Mouse (Mus musculus) small intestine, adult 2 months (tissue): Measurements from ENCODE around the gene Nck1. TPM values are rescaled to one million over a fixed set of nuclear protein-coding genes. Genes with fewer than 3 reads are reported as not detected.
A peak's percentile ranks its signal among the peaks of the same experiment; 100 is the strongest.

Source experiments
- H3K27ac ChIP-seq: fragments of 200-500 bp; 2 replicates; pipeline ENCODE4 v1.5.1; 2012; ENCODE audit warnings: low read depth, low read length, control low read depth, inconsistent platforms; ENCODE audit not compliant: insufficient read depth
- H3K27me3 ChIP-seq: fragments of 200-500 bp; 2 replicates; pipeline ENCODE4 v1.6.1; 2012; ENCODE audit warnings: mild to moderate bottlenecking, moderate library complexity, low read length, inconsistent platforms; ENCODE audit not compliant: control insufficient read depth, insufficient read depth
- H3K36me3 ChIP-seq: fragments of 200-500 bp; 2 replicates; pipeline ENCODE4 v1.6.1; 2012; ENCODE audit warnings: mild to moderate bottlenecking, low read length, control low read depth, inconsistent platforms; ENCODE audit not compliant: control insufficient read depth, insufficient read depth
- H3K4me1 ChIP-seq: fragments of 200-500 bp; 2 replicates; pipeline ENCODE4 v1.6.1; 2012; ENCODE audit warnings: low read length, inconsistent platforms, mixed read lengths; ENCODE audit not compliant: control insufficient read depth, insufficient read depth, insufficient read length
- H3K4me3 ChIP-seq: fragments of 200-500 bp; 2 replicates; pipeline ENCODE4 v1.5.1; 2012; ENCODE audit warnings: low read depth, mild to moderate bottlenecking, control low read depth, inconsistent platforms, low read length, moderate library complexity
- CTCF ChIP-seq: fragments of 200-500 bp; IDR thresholded peaks from 2 replicates; pipeline ENCODE4 v1.5.1; 2012; ENCODE audit warnings: low read depth, mild to moderate bottlenecking, control low read depth, inconsistent platforms, low read length, moderate library complexity, mixed read lengths; ENCODE audit not compliant: insufficient replicate concordance, insufficient read length; ENCODE audit errors: extremely low read depth
- POLR2A ChIP-seq: fragments of 200-500 bp; IDR thresholded peaks from 2 replicates; pipeline ENCODE4 v1.6.1; 2012; ENCODE audit warnings: low read depth, mild to moderate bottlenecking, control low read depth, inconsistent platforms, low read length, moderate library complexity
- WGBS: fragments of 180-500 bp; shearing (Covaris S2); methylation state at CpG from one replicate; pipeline ENCODE4 v1.1.7; 2018; 5-methylcytosine and 5-hydroxymethylcytosine counted together
- polyA plus RNA-seq: library from polyadenylated mRNA; depleted of rRNA; stranded (reverse); fragments of >200 nt; gene quantifications from 2 replicates; pipeline ENCODE4 v1.2.3, GENCODE M21; 2012

Gene Nck1
- polyA plus RNA-seq, 1 experiment = 0.71 TPM

GRCm38 (mm10) chr9:100573942-100574341, 28.0 kb upstream of the Nck1 start:
- H3K27ac ChIP-seq = no peak overlapping the region
- WGBS = 62% methylated on average over 5 of the region's 5 CpGs
- no peaks in the 10 kb centered on the region for H3K27me3 ChIP-seq
- H3K4me1 ChIP-seq = peaks cover 7% of the 10 kb centered on the region; the same call in 1 of the 2 replicates
- TF ChIP-seq CTCF (no peak), POLR2A (no peak)
- H3K36me3 ChIP-seq = no peaks in the 10 kb centered on the region
- no peak overlapping the region for H3K4me3 ChIP-seq

DNA sequence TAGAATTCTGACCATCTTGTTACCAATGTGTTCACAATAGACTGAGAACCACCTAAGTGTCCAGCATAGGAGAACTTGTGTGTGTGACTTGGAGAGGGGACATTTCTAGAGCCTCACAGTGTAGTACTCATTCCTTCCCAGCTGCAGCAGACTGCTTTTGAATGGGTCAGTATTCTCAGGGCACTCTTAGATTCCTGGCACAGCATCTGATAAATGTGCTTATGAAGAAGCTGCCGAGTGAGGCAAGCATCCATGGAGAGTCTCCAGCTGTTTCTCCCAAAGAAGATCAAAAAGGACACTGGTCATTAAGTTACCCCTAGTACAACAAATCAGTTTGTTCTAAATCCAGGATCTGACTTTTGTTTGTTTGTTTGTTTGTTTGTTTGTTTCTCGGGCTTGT, 27.4 kb upstream of the Nck1 start:
- TF ChIP-seq CTCF = no peak
- TF ChIP-seq POLR2A = no peak
- no peak overlapping the region for H3K4me3 ChIP-seq
- WGBS = 70% methylated on average over 2 of the region's 2 CpGs

GRCm38 (mm10) chr9:100571511-100571910, 25.6 kb upstream of the Nck1 start:
- WGBS = 80% methylated on average over 1 of the region's 1 CpGs
- no peaks in the 10 kb centered on the region for H3K27me3 ChIP-seq
- H3K27ac ChIP-seq = no peak overlapping the region
- no peaks in the 10 kb centered on the region for H3K36me3 ChIP-seq
- no peak overlapping the region for H3K4me3 ChIP-seq
- H3K4me1 ChIP-seq = peaks cover 4% of the 10 kb centered on the region; the same call in 1 of the 2 replicates
- TF ChIP-seq POLR2A (no peak), CTCF (no peak)

More for the DNA sequence above, 27.4 kb upstream of the Nck1 start:
- Histone ChIP-seq H3K36me3 (no peaks in the 10 kb centered on the region), H3K27ac (no peak overlapping the region), H3K4me1 (peaks cover 7% of the 10 kb centered on the region; the same call in 1 of the 2 replicates), H3K27me3 (no peaks in the 10 kb centered on the region)

DNA sequence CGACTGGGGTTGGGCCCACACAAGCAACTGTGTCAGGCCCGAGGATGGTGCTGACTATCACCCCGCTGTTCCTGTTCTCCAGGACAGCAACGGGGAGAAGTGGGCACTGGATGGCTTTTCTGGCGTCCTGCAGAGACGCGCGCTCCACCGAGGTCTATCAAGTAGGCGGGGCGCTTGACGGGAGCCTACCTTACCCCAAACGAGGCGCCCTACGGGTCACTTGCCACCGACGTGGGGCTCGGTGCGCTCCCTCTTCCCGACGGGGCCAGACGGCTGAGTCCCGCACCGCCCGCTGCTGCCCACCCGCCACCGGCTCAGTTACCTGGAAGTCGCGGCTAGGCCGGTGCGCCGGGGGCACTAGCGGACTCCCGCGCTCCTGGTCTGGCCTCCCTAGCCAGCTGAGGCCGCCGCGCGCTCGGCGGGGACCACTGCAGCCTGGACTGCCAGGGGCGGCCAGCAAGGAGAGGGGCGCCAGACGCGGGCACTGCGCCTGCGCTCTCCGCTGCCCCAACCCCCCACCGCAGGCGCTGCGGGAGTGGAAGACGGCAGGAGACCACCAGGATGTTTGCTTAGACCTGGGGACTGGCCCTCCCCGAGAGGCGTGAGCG, 24.8 kb upstream of the Nck1 start, which contains the start of gene Slc35g2:
Gene Slc35g2 (minus strand): TSS at position 465 of the 608 bp plus-strand sequence.
- H3K4me3 ChIP-seq = peak within 1 kb of the TSS; percentile 62
- peaks cover 4% of the 10 kb centered on the region; the same call in 1 of the 2 replicates for H3K4me1 ChIP-seq
- H3K27me3 ChIP-seq = no peaks in the 10 kb centered on the region
- no peaks in the 10 kb centered on the region for H3K36me3 ChIP-seq
- under 1% methylated on average over 55 of the region's 55 CpGs for WGBS
- TF ChIP-seq POLR2A (no peak), CTCF (no peak)
- no peak within 1 kb of the TSS for H3K27ac ChIP-seq

- TF ChIP-seq CTCF (no peak), POLR2A (peak; percentile 46; the same call in 1 of the 2 replicates)
- H3K27me3 ChIP-seq = no peaks in the 10 kb centered on the region
- WGBS = 7% methylated on average over 32 of the region's 32 CpGs
These were observed 24.1 kb upstream of the Nck1 start for GRCm38 (mm10) chr9:100569798-100570625.

GRCm38 (mm10) chr9:100560251-100560890, 14.4 kb upstream of the Nck1 start:
- Histone ChIP-seq H3K4me3 (no peak overlapping the region), H3K36me3 (no peaks in the 10 kb centered on the region), H3K4me1 (no peaks in the 10 kb centered on the region), H3K27me3 (no peaks in the 10 kb centered on the region), H3K27ac (no peak overlapping the region)
- no peak for TF ChIP-seq CTCF
- no peak for TF ChIP-seq POLR2A
- 88% methylated on average over 10 of the region's 10 CpGs for WGBS

More at GRCm38 (mm10) chr9:100569798-100570625, 24.1 kb upstream of the Nck1 start:
- peaks cover 4% of the 10 kb centered on the region; the same call in 1 of the 2 replicates for H3K4me1 ChIP-seq
- H3K27ac ChIP-seq = no peak overlapping the region
- no peaks in the 10 kb centered on the region for H3K36me3 ChIP-seq
- H3K4me3 ChIP-seq = peak overlapping the region; percentile 62

DNA sequence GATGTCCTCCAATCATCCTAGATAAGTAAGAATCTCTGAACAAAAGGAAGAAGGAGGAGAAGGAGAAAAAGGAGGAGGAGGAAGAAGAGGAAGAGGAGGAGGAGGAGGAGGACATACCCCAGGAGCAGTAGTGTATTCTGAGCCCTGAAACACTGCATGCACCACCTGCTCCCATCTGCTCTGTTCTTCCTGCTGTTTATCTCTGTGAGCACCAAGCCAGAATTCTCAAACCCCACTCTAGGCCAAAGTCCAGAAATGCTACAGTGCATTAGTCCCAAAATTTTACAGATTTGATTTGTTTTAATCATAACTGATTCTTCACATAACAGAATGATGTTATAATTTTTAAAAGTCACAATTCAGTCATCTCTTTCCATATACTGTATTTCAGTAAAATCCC, 13.1 kb upstream of the Nck1 start:
- Histone ChIP-seq H3K36me3 (no peaks in the 10 kb centered on the region), H3K4me1 (no peaks in the 10 kb centered on the region), H3K4me3 (no peak overlapping the region), H3K27me3 (no peaks in the 10 kb centered on the region), H3K27ac (no peak overlapping the region)
- TF ChIP-seq POLR2A (no peak), CTCF (no peak)
